Mouse (Mus musculus) gastrocnemius, adult 8-10 months (tissue): ENCODE measurements around the gene Ypel1. TPM values are rescaled to one million over a fixed set of nuclear protein-coding genes. Genes with fewer than 3 reads are reported as not detected.

Experiments used
- microRNA-seq: library from miRNA; unstranded; fragments of <30 nt; microRNA quantifications from one replicate; pipeline ENCODE4 v1.2.0, GENCODE M21; 2022
- total RNA-seq, 4 experiments: library from RNA; stranded (reverse); gene quantifications; 2 replicates each; pipeline ENCODE4 v1.2.4; 2022

Gene Ypel1
- total RNA-seq, 4 experiments from 2014 or later, result 0.46 to 1.7 (median 0.99) TPM

Small RNAs within 50 kb of the gene (microRNA-seq; reads per million reads assigned to microRNA genes)
- gene Mir130b (12.5 reads per million, percentile 8 among the genes with 10 or more reads in this experiment), gene Mir301b (not detected)

Other genes with a start within 250 kb of the Ypel1 start
- not detected for gene Spag6l, start 240.2 kb upstream of the Ypel1 start, total RNA-seq
- not detected for gene Igll1, start 205.7 kb upstream of the Ypel1 start, total RNA-seq
- 10 to 100 TPM; 17.9 to 21.8 (median 19.7) TPM for gene Top3b, start 199.0 kb upstream of the Ypel1 start, total RNA-seq
- not detected for gene Vpreb1, start 198.9 kb upstream of the Ypel1 start, total RNA-seq
- 10 to 100 TPM; 10.6 to 15.8 (median 12.7) TPM for gene Ppm1f, start 173.2 kb upstream of the Ypel1 start, total RNA-seq
- gene Mapk1, start 86.3 kb upstream of the Ypel1 start, total RNA-seq, result 100 to 1,000 TPM in 1 of 4 experiments, 10 to 100 TPM in 3; 85.8 to 100 (median 93.0) TPM
- gene Ppil2, start 41.6 kb downstream of the Ypel1 start, total RNA-seq, result 10 to 100 TPM; 23.1 to 27.9 (median 25.0) TPM
- gene 2610318N02Rik, start 55.5 kb downstream of the Ypel1 start, total RNA-seq, result not detected
- 1 to 10 TPM; 2.9 to 5.3 (median 3.7) TPM for gene Sdf2l1, start 62.7 kb downstream of the Ypel1 start, total RNA-seq
- gene Ydjc, start 74.9 kb downstream of the Ypel1 start, total RNA-seq, result under 1 TPM in 1 of 4 experiments, not detected in 3; 0.22 TPM
- under 1 TPM in 1 of 4 experiments, not detected in 3; 0.10 TPM for gene Ccdc116, start 77.5 kb downstream of the Ypel1 start, total RNA-seq
- 100 to 1,000 TPM; 119 to 134 (median 127) TPM for gene Ube2l3, start 133.0 kb downstream of the Ypel1 start, total RNA-seq
- under 1 TPM in 2 of 4 experiments, not detected in 2; 0.05 TPM for gene Rimbp3, start 138.9 kb downstream of the Ypel1 start, total RNA-seq
- 1 to 10 TPM; 1.1 to 1.5 (median 1.4) TPM for gene Hic2, start 163.9 kb downstream of the Ypel1 start, total RNA-seq
- gene Tmem191c, start 206.4 kb downstream of the Ypel1 start, total RNA-seq, result under 1 TPM in 3 of 4 experiments, not detected in 1; 0.58 to 0.91 (median 0.74) TPM